Mouse (Mus musculus) common myeloid progenitor, adult 5-6 weeks (primary cell): ENCODE measurements around the gene Rhou. TPM values are rescaled to one million over a fixed set of nuclear protein-coding genes. Genes with fewer than 3 reads are reported as not detected.
A peak's percentile ranks its signal among the peaks of the same experiment; 100 is the strongest.

ENCODE experiments used
- ATAC-seq: replicated peaks from 2 replicates; pipeline ENCODE4 v1.8.0; 2016; ENCODE audit warnings: low read depth, mild to moderate bottlenecking, moderate TSS enrichment, inconsistent platforms; ENCODE audit not compliant: poor library complexity, severe bottlenecking
- total RNA-seq: library from RNA; stranded (forward); fragments of 200-1000, 187-1606 nt; gene quantifications from 2 replicates; pipeline ENCODE4 v1.2.3, GENCODE M21; 2017

Gene Rhou
- total RNA-seq, 1 experiment from 2014 or later, result 0.55 TPM

DNA sequence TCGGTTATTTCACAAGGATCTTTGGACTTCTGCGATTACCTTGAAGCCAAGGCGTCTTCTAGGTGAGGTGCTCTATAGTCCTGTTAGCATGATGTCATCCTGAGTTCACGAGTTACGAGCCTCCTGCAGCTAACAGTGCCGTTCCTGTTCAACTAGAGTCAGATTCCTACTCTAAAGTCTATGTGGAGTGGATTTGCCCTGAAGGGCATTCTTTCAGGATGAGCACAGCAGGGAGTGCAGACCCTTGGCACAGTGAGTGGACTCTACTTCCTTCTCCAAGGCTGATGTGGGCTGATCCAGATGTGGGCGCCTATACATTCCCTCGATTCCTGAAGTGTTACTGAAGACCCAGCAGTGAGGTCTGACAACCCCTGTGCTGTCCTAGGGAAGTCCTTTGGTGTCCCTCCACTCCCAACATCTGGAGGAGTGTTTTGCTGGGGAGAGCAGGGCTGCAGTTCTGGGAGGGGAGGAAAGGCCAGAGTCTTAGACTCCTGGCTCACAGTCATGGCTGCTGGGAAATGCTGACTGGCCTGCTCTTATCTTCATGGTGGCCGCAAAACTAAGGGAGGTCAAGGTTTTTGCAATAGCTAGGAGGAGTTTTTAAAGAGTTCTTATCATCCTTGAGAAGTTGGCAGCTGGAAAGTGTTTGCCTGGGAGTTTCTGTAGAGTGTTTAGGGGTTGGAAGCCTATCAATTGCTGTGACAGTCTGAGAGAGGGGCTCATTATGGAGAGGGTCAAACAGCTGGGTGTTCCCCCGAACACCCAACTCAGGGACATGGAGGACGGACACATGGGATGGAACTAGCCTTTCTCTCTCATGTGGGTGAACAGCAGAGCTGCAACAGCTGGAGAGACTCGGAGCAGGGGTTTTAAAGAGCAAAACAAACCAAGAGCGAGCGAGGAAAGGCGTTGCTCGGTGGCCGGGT, 5.2 kb upstream of the Rhou start:
- ATAC-seq, result no peak

DNA sequence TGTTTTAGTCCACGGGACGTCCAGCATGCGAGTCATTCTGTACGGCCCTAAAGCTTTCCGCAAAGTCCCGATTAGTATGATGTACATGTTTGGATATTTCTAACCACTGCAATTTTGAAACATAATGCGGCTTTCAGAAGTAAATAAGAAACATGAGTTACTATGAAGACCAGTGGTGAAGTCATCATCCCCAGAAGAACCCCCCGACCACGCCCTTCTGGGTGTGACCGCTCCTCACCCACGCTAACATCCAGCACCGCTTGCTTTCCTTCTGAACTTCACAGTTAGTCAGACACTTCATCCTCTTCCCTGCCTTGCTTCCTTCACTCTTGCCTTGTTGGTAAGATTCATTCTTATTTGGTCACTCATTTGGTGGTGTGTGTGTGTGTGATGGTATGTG, 4.2 kb upstream of the Rhou start:
- ATAC-seq, result no peak

DNA sequence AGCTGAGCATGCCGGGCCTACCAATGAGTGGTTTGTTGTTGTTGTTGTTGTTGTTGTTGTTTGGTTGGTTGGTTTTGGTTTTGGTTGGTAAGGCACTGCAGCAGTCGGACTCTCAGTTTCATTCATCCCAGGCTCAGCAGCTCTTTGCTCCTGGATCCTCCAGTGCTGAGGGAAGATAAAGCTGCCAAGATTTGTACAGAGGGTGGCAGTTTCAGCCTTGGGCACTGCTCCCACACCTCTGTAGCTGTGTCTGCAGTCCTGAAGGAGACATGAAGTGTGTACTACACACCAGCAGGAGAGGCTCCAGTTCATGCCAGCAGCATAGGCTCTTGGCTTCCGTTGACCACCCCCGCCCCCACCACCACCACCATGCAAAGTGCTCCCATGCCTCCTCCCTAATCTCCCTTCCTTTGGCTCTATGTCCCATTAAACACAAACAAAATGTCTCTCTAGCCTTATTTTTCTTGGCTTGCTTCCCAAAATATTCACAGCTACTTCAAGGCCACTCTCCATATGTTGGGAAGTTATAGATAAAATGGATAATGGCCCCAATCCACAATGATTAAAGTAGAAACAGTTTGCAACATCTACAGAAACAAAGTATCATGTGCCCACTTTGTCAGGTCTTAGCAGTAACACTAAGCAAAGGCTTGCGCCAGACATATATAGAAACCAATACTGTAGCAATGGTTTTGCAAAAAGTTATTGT, 2.2 kb upstream of the Rhou start:
- ATAC-seq, result no peak

DNA sequence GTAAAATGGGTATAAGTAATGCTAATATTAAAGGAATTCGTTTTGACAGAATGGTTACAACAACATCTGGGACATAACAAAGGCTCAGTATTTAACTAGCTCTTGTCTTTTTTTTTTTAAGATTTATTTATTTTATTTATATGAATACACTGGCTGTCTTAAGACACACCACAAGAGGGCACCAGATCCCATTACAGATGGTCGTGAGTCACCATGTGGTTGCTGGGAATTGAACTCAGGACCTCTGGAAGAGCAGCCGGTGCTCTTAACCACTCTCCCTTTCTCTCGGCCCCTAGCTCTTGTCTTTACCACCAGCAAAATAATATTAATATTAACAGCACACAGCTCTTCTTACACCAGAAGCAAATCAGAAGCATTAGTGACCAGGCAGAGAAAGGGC, 1.1 kb upstream of the Rhou start:
- no peak for ATAC-seq

DNA sequence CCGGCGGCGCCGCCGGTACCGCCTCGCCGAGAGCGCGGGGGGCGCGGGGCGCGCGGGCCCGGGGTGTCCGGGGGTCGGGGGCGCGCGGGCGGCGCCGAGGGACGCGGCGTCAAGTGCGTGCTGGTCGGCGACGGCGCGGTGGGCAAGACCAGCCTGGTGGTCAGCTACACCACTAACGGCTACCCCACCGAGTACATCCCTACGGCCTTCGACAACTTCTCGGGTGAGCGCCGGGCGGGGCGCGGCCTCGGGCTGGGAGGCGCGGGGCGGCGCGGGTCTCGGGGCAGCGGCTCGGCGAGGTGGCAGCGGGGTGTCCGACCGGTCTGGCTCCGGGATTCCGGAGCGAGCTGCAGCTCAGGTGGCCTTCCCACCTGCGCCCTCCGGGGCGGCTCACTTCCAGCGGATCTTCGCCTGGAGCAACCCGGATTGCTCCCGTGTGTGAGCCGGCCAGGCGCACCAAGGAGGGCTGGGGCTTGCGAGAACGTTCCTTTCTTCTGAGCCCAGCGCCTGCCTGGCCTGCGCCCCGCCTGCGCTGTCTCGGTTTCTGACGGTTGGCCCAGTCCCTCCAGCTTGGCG, 353 bp downstream of the Rhou start:
- no peak for ATAC-seq

DNA sequence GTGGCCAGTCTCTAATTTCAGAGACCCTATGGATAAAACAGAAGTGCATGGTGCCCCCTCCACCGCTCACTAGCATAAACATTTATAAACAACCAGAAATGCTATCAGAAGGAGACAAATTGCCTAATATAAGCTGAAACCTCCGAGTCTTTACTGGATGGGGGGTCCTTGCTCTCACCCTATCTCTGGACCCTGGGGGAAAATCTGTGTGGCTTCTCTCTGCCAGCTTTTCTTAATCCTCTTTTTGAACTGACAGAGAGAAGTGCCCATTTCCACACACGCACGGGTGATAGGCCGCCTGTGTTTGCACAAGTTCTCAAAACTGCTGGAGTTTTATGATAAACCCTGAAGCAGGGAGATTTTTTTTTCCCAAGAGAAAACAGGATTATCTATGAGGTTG, 1.0 kb downstream of the Rhou start:
- ATAC-seq, result no peak

DNA sequence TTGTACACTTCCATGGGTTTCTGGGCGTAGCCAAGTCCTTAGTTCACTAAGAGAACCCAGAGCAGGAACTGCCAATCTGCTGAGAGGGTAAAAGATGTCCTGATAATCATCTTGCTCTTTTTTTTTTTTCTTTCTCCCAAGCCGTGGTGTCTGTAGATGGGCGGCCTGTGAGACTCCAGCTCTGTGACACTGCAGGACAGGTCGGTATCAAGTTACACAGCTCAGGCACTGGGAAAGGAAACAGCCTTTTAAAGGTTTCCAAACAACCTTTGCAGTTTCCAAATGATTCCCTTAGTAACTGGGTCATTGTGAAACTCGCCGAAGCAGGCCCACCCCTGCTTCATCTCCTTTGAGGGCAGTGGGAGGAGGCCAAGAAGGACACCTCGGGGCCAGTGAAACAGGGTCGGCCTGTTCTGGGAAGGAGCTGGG, 1.6 kb downstream of the Rhou start:
- ATAC-seq, result no peak

DNA sequence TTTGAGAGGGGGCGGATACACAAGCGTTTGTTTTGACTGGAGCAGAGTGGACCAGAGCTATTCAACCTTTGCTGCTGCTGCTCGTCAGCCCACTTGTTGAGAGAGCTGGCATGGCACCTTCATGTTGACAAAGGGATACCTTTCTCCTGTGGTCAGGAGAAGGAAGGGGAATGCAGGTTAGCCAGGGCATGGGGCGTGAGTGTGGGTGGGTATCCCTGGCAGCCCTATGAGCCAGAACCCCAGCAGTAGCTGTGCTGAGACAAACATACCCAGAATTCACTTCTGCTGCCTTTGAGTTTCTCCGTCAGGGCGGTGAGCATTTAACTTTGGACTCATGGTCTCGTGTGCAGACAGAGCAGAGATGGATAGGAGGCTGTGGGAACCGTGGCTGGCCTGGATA, 4.1 kb downstream of the Rhou start:
- ATAC-seq, result no peak

DNA sequence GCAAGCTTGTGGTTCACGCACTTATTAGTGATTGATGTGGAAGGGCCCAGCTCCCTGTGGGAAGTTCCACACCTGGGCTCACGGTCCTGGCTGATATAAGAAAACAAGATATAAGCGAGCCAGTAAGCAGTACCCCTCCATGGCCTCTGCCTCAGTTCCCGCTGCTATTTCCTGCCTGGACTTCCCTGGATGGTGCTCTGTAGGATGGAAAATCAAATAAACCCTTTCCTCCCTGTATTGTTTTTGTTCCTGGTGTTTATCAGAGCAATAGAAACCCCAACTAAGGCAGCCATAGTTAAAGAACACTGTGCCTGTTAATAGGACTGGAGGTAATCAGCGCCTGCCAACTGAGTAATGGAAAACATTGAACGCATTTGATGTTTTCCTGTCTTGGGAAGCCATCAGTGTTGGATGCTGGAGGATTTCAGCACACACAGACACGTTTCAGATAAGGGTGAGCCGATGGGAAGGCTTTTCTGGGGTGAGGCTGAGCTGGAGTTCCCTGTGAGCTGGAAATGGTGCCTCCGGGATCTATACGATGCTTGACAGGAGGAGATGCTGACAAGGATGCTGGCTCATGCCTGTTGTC, 5.8 kb downstream of the Rhou start:
- ATAC-seq, result no peak

DNA sequence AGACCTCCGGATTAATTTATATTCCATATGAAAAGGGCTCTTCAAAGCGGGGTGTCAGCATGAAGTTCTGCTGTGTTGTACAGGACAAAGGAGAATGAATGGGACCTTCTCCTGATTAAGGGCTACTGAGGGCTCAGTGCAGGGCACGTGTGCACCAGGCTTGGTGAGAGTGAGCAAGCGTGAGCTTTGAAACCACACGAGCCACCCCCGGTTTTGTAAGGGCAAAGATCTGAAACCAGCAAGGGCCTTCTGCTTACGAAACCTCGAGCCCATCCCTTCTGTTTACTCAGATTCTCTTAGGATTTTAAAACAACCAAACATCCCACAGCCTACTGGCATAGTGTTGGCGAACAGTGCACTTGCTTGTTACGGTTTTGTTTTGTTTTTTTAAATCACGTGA, 7.8 kb downstream of the Rhou start:
- ATAC-seq, result no peak

DNA sequence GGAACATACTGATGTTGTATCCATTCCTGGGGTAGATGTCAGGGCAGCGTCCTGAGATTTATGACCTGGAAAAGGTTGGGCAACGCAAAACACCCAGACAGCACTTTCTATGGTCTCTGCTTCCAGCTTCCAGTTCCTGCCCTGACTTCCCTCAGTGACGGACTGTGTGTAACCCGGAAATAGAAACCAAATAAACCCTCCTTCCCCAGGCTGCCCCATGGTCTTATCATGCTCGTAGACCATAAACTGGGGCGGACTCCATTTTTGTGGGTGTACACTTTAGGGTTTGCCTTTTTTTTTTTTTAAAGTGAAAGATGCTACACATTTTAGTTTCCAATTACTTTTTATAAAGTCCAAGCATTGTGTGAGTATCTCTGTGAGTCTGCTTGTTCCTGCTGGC, 11.9 kb downstream of the Rhou start:
- ATAC-seq, result no peak

DNA sequence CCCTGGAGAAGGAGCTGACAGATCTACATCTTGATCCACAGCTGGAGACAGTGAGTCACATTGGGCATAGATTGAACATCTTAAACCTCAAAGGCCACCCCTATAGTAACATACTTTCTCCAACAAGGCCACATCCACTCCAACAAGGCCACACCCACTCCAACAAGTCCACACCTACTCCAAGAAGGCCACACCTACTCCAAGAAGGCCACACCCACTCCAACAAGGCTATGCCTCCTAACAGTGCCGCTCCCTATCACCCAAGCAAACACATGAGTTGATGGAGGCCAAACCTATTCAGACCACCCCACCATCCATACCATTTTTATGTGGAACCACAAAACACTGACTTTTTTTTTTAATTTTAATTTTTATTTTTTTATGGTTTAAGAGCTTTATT, 13.1 kb downstream of the Rhou start:
- ATAC-seq, result no peak

DNA sequence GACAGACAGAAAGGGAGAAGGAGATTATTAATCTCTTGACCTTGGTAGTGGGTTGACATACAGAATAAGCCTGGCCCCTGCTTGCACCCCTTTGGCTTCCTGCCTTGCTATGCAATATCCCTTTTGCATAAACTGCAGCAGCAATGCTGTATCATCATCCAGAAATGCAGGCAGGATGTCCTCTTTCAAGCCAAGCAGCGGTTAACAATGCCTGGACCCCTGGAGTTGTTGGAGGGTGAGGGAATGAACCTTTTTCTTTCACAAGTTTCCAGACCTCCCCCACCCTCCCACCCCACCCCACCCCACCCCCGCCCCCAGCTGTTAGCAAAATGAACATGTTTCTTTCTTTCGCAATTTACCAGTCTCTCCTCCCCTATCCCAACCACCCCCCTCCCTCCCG, 15.0 kb downstream of the Rhou start:
- ATAC-seq, result no peak

DNA sequence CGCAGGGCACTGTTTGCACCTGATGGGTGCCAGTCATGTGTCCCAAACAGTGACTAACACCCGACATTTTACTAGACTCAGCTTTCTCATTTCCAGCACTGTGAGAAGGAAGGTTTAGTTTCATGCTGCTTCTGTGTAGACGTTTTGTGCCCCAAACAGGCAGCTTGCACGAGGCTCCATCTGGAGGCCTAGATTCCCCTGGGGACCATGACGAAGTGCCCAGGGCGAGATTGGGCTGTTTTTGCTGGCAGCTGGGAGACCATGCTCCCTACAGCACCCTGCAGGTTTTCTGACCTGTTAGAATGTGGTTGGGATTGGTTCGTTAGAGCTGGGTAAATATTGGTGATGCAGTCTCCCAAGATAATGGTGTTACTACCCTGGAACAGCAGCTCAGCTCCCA, 17.0 kb downstream of the Rhou start:
- ATAC-seq, result no peak

DNA sequence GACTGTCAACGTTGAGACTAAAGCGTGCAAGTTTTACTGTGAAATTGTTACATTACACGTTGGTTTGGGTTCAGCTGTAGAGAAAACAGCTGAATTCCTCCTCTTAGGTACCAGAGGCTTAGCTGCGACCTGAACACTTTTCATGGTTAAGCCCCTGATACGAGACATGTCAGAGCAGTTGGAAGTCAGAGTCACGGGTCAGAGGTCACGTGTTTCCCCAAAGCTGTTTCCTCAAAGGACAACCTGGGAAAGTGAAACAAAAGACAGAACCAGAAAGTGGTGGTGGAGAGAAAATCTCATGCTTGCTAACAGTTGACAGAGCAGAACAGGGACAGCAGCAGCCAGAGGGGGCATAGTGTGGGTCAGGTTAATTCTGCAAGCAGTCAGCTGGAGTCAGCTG, 17.7 kb downstream of the Rhou start:
- ATAC-seq, result no peak

DNA sequence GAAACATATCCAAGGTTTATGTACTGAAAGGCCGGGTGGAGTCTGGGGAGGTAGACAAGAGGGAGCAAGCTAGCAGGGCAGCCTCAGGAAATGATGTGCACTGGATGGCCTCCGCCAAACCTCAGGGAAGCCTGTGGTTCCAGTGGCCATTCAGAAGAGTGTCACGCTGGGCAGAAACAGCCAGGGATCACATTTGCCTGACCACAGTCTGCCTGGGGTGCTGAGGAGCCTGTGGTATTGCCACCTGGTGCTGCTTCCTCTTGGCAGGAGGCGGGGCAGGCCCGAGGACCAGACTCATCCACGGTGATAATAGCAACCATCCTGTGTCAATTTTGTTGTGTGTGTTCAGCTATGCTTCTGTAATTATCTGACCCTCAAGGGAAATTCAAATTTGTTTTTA, 18.9 kb downstream of the Rhou start:
- peak; percentile 90 for ATAC-seq

DNA sequence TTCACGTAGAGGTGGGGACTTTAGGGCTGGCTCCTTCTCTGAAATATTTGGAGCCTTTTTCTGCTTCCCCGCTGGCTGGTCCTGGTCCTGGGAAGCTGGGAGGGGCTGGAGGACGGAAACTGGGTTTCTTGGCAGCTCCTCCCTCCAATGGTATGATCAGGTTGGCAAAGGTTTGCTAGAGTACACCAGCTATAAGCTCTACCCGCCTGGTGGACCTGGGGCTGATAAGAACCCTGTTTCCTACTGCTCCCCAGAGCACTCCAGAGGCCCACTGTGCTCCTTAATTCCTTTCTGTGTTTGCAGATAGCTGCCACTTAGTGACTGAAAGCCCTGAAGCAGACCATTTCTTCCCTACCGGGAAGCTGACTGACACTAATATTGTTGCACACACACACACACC, 21.9 kb downstream of the Rhou start:
- ATAC-seq, result no peak

DNA sequence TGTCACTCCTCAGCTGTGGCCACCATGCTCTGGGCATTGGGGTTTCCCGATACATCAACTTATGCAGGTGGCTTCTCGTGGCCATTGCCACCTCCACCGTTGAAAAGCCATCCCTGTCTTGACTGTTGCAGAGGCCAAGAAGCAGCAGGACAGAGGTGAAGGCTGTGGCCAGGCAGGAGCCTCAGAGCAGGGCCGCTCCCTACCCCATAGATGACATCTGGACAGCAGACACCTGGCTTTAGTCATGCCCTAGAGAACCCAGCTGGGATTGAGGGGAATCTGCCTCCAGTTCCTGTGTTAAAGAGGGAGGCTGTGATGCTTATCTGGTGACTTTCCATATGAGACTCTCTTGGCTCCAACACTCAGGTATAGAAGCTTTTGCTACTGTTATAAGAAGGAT, 24.7 kb downstream of the Rhou start:
- ATAC-seq, result no peak

DNA sequence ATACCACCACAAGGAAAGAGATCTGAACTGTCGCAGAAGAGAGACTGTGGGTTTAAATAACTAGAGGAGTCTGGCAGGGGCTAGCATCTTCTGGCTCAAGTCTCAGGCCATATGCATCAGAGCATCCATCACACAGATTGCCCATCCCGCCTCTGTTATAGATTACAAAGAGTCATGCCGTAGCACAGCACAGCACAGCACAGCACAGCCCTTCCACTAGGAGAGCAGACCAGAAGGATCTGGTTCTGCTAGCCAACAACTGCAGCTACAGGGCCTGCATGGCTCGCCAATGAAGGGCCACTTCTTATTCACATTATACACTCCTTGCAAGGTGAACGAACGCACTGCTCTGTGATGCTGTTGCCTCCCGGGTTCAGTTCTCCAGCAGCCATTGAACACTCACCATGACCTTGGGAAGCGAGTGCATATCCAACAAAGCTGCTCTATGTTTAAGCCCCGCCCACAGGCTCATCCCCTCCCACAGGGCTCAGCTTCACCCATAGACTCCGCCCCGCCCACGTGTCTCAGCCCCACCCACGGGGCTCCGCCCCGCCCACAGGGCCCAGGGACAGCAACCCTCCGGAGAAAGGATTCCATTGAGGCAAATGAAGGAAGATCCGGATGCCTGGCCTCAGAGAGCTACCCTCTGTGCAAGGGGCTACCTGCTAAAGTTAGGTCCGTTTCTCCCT, 28.5 kb downstream of the Rhou start:
- 0 out of 2 replicates have a peak, but pooled peaks have one; percentile 39 for ATAC-seq

DNA sequence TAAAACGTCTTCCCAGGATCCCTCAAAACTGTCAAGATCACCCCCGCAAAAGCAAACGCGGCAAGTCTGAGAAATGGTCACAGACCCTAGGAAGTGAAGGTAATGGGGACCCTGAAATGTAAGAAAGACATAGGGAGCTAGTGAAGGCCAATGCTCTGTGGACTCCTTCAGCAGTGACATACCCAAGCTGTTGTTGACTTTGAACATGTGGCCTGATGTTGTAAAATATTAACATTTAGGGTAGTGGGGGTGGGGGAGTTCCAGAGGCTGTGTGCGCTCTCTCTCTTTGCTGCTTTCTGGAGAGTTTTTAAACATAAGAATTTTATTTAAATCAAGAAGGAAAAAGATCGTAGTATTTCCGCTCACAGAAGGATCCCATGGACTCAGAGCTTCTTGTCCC, 29.6 kb downstream of the Rhou start:
- ATAC-seq, result no peak
